Mouse (Mus musculus) liver, adult 2 months (tissue): ENCODE data around the gene Rapgef2. TPM values are rescaled to one million over a fixed set of nuclear protein-coding genes. Genes with fewer than 3 reads are reported as not detected.
A peak's percentile ranks its signal among the peaks of the same experiment; 100 is the strongest.
"Not testable (repeated sequence)": the region's sequence is repeated elsewhere in the genome, so short reads cannot be mapped to it uniquely, and the experiment has no call there.

Experiments used
- DNase-seq: peaks from one replicate; pipeline ENCODE4 v3.0.0-alpha.2; 2011; ENCODE audit warnings: low read depth, low spot score; ENCODE audit errors: extremely low read depth
- H3K27ac ChIP-seq: fragments of 200-500 bp; replicated peaks from 2 replicates; pipeline ENCODE4 v1.5.1; 2012; ENCODE audit warnings: low read depth, mild to moderate bottlenecking, control low read depth, inconsistent platforms, low read length; ENCODE audit not compliant: insufficient read depth
- H3K27me3 ChIP-seq: fragments of 200-500 bp; 2 replicates; pipeline ENCODE4 v1.6.1; 2012; ENCODE audit warnings: mild to moderate bottlenecking, moderate library complexity, low read length, inconsistent platforms; ENCODE audit not compliant: control insufficient read depth, insufficient read depth
- H3K36me3 ChIP-seq: fragments of 200-500 bp; 2 replicates; pipeline ENCODE4 v1.6.1; 2012; ENCODE audit warnings: low read length, inconsistent platforms; ENCODE audit not compliant: control insufficient read depth, insufficient read depth
- H3K4me1 ChIP-seq: fragments of 200-500 bp; 2 replicates; pipeline ENCODE4 v1.6.1; 2011; ENCODE audit warnings: low read length; ENCODE audit not compliant: control insufficient read depth, insufficient read depth
- H3K4me3 ChIP-seq: fragments of 200-500 bp; 2 replicates; pipeline ENCODE4 v1.5.1; 2011; ENCODE audit warnings: low read depth, mild to moderate bottlenecking, control low read depth, low read length, moderate library complexity; ENCODE audit not compliant: insufficient read depth
- H3K79me2 ChIP-seq: fragments of 200-500 bp; 2 replicates; pipeline ENCODE4 v1.6.1; 2012; ENCODE audit warnings: inconsistent platforms, mild to moderate bottlenecking, low read length, moderate library complexity; ENCODE audit not compliant: control insufficient read depth, insufficient read depth
- H3K9ac ChIP-seq: fragments of 200-500 bp; 2 replicates; pipeline ENCODE4 v1.6.1; 2012; ENCODE audit warnings: low read depth, mild to moderate bottlenecking, control low read depth, inconsistent platforms, low read length
- CTCF ChIP-seq: fragments of 200-500 bp; IDR thresholded peaks from 2 replicates; pipeline ENCODE4 v1.5.1; 2011; ENCODE audit warnings: low read depth, low read length, control low read depth
- POLR2A ChIP-seq: fragments of 200-500 bp; IDR thresholded peaks from 2 replicates; pipeline ENCODE4 v1.6.1; 2011; ENCODE audit warnings: low read length, control low read depth; ENCODE audit not compliant: insufficient read depth; ENCODE audit errors: extremely low read depth
- WGBS: fragments of 180-500 bp; shearing (Covaris S2); methylation state at CpG from one replicate; pipeline ENCODE4 v1.1.7; 2018; 5-methylcytosine and 5-hydroxymethylcytosine counted together
- polyA plus RNA-seq: library from polyadenylated mRNA; depleted of rRNA; stranded (reverse); fragments of >200 nt; gene quantifications from 2 replicates; pipeline ENCODE4 v1.2.3, GENCODE M21; 2012
- total RNA-seq: library from RNA; depleted of rRNA; stranded (reverse); fragments of >200 nt; gene quantifications from 2 replicates; pipeline ENCODE4 v1.2.3, GENCODE M21; 2014

Gene Rapgef2
- total and polyA plus RNA-seq, 2 experiments = 4.2 to 15.3 TPM

DNA sequence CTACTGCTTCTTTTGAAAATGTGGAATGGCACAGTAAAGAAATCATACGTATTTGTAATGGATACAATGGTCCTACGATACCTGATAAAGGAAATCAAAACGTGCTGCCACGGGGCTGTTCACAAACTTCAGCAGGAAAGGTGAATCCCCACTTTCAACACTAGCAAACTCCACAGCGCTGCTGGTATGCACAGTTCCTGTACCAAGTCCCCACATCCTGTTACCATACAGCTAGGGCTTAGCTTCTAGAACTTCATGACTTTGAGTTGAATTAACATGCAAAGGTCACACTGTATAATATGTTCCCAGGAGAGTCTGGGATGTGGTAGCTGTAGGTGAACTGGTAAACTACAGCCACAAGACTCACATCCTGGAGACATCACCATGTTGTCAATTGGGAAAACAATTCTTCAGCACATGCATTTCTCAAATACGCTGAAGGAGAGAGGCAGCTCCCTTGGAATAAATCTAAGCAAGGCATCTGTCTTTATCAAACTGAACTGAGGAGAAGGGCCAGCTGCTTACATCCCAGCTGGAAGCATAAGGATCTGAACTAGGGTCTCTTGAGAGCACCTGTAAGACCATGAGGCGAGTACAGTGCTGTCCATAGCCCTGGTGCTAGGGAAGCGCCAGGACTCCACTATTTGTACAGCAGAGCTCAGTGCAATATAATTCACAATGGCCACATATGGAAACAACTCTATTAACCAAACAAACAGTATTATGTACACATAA is 109.0 kb downstream of the Rapgef2 start:
- H3K27me3 ChIP-seq = no peaks in the 10 kb centered on the region
- H3K4me3 ChIP-seq = no peak overlapping the region
- TF ChIP-seq POLR2A = no peak
- peaks cover 6% of the 10 kb centered on the region for H3K4me1 ChIP-seq
- peaks cover 13% of the 10 kb centered on the region; the same call in 1 of the 2 replicates for H3K79me2 ChIP-seq
- H3K9ac ChIP-seq = no peak overlapping the region
- H3K36me3 ChIP-seq = peaks cover 7% of the 10 kb centered on the region
- no peak for DNase-seq
- 80% methylated on average over 8 of the region's 8 CpGs for WGBS
- peak overlapping the region; percentile 4; the same call in 1 of the 2 replicates for H3K27ac ChIP-seq

DNA sequence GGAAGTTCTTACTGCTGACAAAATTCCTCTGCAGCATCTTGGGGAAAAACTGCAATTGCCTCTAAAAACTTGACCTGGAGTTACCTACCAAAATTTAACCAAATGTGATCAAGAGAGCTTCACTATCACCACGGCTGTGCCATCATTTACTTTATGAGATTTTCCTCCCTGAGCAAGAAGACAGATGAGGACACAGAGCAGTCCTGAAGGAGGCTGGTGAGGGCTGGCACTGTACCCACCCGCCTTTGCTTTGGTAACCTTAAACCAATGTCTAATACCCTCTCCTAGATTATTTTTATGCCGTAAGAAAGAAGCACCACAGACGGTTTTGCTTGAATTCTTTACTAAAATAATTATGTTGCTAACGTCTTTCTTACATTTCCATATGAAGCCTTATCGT is 112.1 kb downstream of the Rapgef2 start:
- Histone ChIP-seq H3K4me1 (peaks cover 2% of the 10 kb centered on the region; the same call in 1 of the 2 replicates), H3K36me3 (peaks cover 12% of the 10 kb centered on the region), H3K9ac (no peak overlapping the region), H3K79me2 (peaks cover 18% of the 10 kb centered on the region; the same call in 1 of the 2 replicates), H3K27ac (no peak overlapping the region), H3K27me3 (no peaks in the 10 kb centered on the region), H3K4me3 (no peak overlapping the region)
- TF ChIP-seq CTCF (no peak), POLR2A (no peak)
- WGBS = 86% methylated on average over 6 of the region's 6 CpGs
- DNase-seq = no peak

DNA sequence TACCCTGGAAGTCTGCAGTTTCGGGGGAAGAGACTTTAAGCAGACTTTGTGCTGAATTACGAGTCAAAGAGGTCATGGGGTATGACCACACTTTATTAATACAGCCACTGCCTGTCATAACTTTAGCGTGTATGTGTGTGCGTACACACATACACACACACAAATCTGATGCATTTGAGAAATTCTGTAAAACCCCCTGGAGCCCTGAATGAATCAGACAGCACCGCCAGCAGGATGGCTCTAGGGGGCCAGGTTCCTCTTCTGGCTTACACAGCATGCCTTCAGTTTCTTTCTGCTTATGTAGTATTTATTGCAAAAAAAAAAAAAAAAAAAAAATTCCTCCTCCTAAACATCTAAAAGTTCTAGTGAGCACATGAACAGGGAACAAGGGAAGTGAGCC is 113.0 kb downstream of the Rapgef2 start:
- DNase-seq = peak; percentile 33
- 81% methylated on average over 5 of the region's 5 CpGs for WGBS
- Histone ChIP-seq H3K4me1 (no peaks in the 10 kb centered on the region; the same call in 1 of the 2 replicates), H3K4me3 (no peak overlapping the region), H3K27me3 (no peaks in the 10 kb centered on the region), H3K36me3 (peaks cover 12% of the 10 kb centered on the region), H3K79me2 (peaks cover 19% of the 10 kb centered on the region; the same call in 1 of the 2 replicates), H3K27ac (no peak overlapping the region), H3K9ac (no peak overlapping the region)
- TF ChIP-seq CTCF = no peak
- TF ChIP-seq POLR2A = no peak

DNA sequence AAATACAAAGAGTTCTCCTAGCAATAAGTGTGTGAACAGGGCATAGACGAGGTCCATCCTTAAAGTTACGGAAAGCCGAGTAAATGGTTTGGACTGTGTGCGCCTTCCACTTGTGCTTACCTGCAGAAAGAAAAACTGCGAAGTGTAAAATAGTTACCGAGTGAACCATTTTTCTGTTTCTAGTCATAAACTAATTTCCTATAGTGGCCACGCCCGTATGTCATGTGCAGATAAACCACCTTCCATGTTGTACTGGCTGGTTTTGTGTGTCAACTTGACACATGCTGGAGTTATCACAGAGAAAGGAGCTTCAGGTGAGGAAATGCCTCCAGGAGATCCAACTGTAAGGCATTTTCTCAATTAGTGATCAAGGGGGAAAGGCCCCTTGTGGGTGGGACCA is 115.2 kb downstream of the Rapgef2 start:
- WGBS = 97% methylated on average over 8 of the region's 8 CpGs
- H3K36me3 ChIP-seq = peaks cover 12% of the 10 kb centered on the region
- H3K4me1 ChIP-seq, H3K27ac ChIP-seq, H3K4me3 ChIP-seq, DNase-seq, H3K9ac ChIP-seq, H3K27me3 ChIP-seq: not testable (repeated sequence)
- H3K79me2 ChIP-seq = peaks cover 14% of the 10 kb centered on the region; the same call in 1 of the 2 replicates

DNA sequence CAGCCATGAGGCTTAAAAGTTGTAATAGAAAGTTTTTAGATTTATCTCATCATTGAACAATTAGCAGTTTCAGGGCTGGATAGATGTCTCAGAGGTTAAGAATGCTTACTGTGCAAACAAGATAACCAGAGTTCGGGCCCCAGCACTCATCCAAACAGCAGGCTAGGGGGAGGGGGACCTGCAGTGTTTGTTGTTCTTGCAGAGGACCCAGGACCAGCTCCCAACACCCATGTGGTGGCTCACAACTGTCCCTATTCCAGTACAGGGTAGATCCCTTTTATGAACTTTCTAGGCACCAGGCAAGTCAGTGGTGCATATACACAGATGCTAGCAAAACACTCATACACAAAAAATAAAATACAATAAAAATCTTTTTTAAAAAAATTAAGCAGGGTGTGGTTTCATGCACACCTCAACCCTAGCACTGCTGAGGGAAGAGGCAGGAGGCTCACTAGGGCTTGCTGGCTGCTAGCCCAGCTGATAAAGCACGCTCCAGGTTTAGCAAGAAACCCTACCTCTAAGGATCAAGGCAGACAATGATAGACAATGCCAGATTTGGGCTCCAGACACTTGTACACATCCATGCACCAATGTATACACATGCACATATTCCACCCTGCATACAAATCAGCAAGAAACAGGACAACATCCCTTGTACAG is 118.0 kb downstream of the Rapgef2 start:
- TF ChIP-seq POLR2A (no peak), CTCF (no peak)
- DNase-seq = no peak
- H3K79me2 ChIP-seq = peaks cover 13% of the 10 kb centered on the region; the same call in 1 of the 2 replicates
- H3K36me3 ChIP-seq = peaks cover 12% of the 10 kb centered on the region
- no peaks in the 10 kb centered on the region for H3K4me1 ChIP-seq
- no peak overlapping the region for H3K9ac ChIP-seq
- H3K27ac ChIP-seq = no peak overlapping the region
- WGBS = 22% methylated on average over 2 of the region's 2 CpGs
- no peak overlapping the region for H3K4me3 ChIP-seq
- H3K27me3 ChIP-seq = no peaks in the 10 kb centered on the region

DNA sequence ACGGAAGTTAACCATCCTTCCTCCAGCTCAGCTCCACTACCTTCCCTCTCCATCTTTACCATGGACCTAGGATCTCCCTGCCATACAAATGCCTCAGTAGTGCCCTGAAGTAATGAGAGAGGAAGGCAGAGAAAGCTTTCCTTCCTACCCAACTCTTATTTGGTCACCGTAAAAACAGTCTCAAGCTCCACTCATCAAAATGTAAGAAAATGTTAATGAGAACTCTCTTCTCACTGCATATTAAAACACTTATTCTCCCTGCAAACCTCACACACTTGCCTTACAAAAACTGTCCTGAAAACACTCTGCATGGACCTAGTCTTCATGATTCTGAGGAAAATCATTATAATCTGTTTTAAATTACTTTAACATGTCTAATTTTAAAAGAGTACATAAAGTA is 118.7 kb downstream of the Rapgef2 start:
- Histone ChIP-seq H3K27ac (no peak overlapping the region), H3K4me3 (no peak overlapping the region), H3K27me3 (no peaks in the 10 kb centered on the region), H3K4me1 (peaks cover 3% of the 10 kb centered on the region), H3K9ac (no peak overlapping the region), H3K79me2 (peaks cover 10% of the 10 kb centered on the region; the same call in 1 of the 2 replicates), H3K36me3 (peaks cover 7% of the 10 kb centered on the region)
- WGBS = 82% methylated on average over 2 of the region's 2 CpGs
- no peak for DNase-seq
- TF ChIP-seq CTCF (no peak), POLR2A (no peak)
